Mouse (Mus musculus) liver, embryonic 12.5 days (tissue): ENCODE measurements at regions not wholly inside any gene's neighbourhood (a gene's known extent, or its start where the extent isn't known, plus 50 kb on each side); places are given as distances from the start of the nearest gene placed in this dataset.

ENCODE experiments used
- ATAC-seq: fragments of 200-750 bp; cut with Nextera tagmentation; 2 replicates; pipeline ENCODE4 v1.8.0; 2017; ENCODE audit warnings: moderate number of reproducible peaks, mild to moderate bottlenecking, moderate library complexity
- H3K27ac ChIP-seq: fragments of 300-500 bp; sonication (generic); 2 replicates; pipeline ENCODE4 v1.5.1; 2016; ENCODE audit warnings: mild to moderate bottlenecking
- H3K27me3 ChIP-seq: fragments of 300-500 bp; sonication (generic); replicated peaks from 2 replicates; pipeline ENCODE4 v1.6.1; 2016; ENCODE audit warnings: mild to moderate bottlenecking, moderate library complexity
- H3K36me3 ChIP-seq: fragments of 300-500 bp; sonication (generic); 2 replicates; pipeline ENCODE4 v1.6.1; 2016; ENCODE audit warnings: mild to moderate bottlenecking, moderate library complexity
- H3K4me1 ChIP-seq: fragments of 300-500 bp; sonication (generic); 2 replicates; pipeline ENCODE4 v1.6.1; 2016
- H3K4me2 ChIP-seq: fragments of 300-500 bp; sonication (generic); 2 replicates; pipeline ENCODE4 v1.6.1; 2016; ENCODE audit warnings: mild to moderate bottlenecking, moderate library complexity
- H3K4me3 ChIP-seq: fragments of 300-500 bp; sonication (generic); 2 replicates; pipeline ENCODE4 v1.5.1; 2016; ENCODE audit warnings: mild to moderate bottlenecking, moderate library complexity
- H3K9ac ChIP-seq: fragments of 300-500 bp; sonication (generic); 2 replicates; pipeline ENCODE4 v1.6.1; 2016; ENCODE audit warnings: mild to moderate bottlenecking, moderate library complexity
- H3K9me3 ChIP-seq: fragments of 300-500 bp; sonication (generic); replicated peaks from 2 replicates; pipeline ENCODE4 v1.6.1; 2016; ENCODE audit warnings: mild to moderate bottlenecking, moderate library complexity
- WGBS: fragments of 180-500 bp; shearing (Covaris S2); methylation state at CpG from one replicate; pipeline ENCODE4 v1.1.7; 2016; ENCODE audit not compliant: insufficient replicate concordance; 5-methylcytosine and 5-hydroxymethylcytosine counted together

DNA sequence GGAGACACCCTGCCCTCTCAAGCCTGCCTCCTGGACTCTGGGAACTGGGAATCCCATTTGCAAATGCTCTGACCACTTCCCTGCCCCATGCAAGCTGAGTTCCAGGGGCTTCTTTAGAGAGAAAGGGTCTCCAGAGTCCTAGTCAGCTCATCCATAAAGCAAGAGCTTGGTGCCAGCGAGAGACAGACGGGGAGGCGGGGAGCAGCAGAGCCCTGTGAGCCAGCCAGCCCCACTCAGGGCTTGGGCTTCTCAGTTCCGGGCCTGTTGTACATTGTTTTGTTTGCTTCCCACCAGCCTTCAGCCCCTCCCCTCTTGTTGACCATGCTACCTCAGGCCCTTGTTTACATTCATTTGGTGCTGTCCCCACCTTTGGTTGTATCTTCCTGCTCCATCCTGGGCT, 143.9 kb upstream of the Thy1 start:
- ATAC-seq: no peak
- H3K4me1 ChIP-seq: peaks cover 5% of the 10 kb centered on the region; the same call in 1 of the 2 replicates
- no peaks in the 10 kb centered on the region for H3K36me3 ChIP-seq
- H3K4me3 ChIP-seq: no peak overlapping the region
- H3K4me2 ChIP-seq: no peak overlapping the region
- no peak overlapping the region for H3K9ac ChIP-seq
- no peak overlapping the region for H3K27ac ChIP-seq
- WGBS: 42% methylated on average over 4 of the region's 4 CpGs
- 0 out of 2 replicates have a peak, but pooled peaks cover 2% of the 10 kb centered on the region for H3K27me3 ChIP-seq
- no peaks in the 10 kb centered on the region for H3K9me3 ChIP-seq

DNA sequence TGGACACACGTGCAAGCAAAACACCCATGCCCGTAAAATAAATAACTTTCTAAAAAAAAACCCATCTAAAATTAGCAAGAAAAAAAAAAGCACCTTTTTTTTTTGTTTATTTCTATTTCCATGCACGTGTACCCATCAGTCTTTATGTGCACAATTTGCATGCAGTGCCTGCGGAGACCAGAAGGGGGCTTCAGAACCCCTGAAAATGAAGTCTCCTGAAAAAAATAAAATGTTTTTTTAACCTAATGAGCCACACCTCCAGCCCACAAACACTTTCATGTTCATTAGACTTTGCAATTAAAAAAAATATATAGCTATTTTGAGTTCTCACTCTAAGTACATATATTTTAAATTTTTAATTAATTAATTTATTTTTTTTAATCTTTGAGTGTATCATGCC, 134.9 kb upstream of the Thy1 start:
- Histone ChIP-seq H3K36me3 (no peaks in the 10 kb centered on the region), H3K27ac (no peak overlapping the region), H3K9ac (no peak overlapping the region), H3K4me1 (peaks cover 7% of the 10 kb centered on the region; the same call in 1 of the 2 replicates), H3K4me2 (no peak overlapping the region), H3K9me3 (no peaks in the 10 kb centered on the region), H3K27me3 (0 out of 2 replicates have a peak, but pooled peaks cover 4% of the 10 kb centered on the region), H3K4me3 (no peak overlapping the region)
- no peak for ATAC-seq
- 68% methylated on average over 4 of the region's 4 CpGs for WGBS

DNA sequence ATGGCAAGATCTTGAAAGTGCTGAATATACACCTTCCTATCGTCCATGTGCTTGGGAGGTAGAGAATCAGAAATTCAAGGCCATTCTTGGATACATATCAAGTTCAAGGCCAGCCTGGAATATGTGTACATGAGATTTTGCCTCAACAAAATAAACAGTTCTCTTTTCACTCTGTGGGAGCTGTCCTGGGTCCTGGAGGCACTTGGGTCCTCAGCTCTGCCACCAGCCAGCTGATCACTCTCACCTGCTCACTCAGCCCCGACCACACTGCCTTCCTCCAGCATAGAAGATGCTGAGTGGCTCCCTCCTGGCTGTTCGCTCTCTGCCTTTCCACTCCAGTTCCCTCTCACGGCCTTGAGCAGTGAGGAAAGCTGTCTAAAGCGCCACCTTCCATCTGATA, 128.2 kb upstream of the Thy1 start:
- Histone ChIP-seq H3K4me2 (no peak overlapping the region), H3K36me3 (no peaks in the 10 kb centered on the region), H3K4me1 (no peaks in the 10 kb centered on the region), H3K9me3 (no peaks in the 10 kb centered on the region), H3K27ac (no peak overlapping the region), H3K9ac (no peak overlapping the region), H3K27me3 (peaks cover 28% of the 10 kb centered on the region), H3K4me3 (no peak overlapping the region)
- WGBS: 43% methylated on average over 5 of the region's 5 CpGs
- ATAC-seq: no peak

DNA sequence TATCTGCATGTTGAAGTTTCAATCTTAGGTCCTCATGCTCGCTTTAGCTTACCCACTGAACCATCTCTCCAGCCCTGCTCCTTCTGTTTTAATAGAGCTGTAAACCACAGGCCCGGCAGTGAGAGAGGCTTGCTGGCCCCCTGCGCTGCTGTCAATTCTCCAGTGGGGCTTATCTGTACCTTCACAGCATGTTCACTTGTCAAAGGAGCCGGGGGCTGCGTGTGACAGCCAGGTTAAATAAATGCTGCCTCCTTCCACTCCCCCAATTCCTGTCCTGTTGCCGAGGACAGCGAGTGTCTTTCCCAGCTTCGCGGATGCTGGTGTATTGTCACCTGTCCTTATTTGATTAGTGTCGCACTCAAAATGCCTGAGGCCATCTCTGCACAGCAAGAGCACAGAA, 125.7 kb upstream of the Thy1 start:
- no peak overlapping the region for H3K27ac ChIP-seq
- H3K9me3 ChIP-seq: no peaks in the 10 kb centered on the region
- WGBS: 21% methylated on average over 10 of the region's 10 CpGs
- peaks cover 44% of the 10 kb centered on the region for H3K27me3 ChIP-seq
- no peaks in the 10 kb centered on the region for H3K4me1 ChIP-seq
- H3K4me3 ChIP-seq: no peak overlapping the region
- no peak for ATAC-seq
- H3K4me2 ChIP-seq: no peak overlapping the region
- no peak overlapping the region for H3K9ac ChIP-seq
- no peaks in the 10 kb centered on the region for H3K36me3 ChIP-seq

DNA sequence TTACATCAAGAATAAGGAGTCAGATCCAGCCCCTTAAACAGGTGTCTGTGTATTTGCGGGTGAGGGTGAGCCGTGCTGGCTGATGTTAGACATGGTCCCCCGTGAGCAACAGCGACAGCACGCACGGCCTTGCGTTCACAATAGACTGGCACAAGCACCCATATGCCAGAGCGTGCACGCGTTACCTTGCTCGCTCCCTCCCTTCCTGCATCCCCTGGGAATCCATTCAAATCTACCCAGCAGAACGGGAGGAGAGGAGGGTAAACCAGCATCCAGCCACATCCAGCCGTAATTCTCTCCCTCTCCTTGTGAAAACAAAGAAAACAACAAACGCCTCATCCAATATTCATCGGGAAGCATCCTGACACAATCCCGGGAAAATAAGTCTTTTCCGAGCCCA, 124.2 kb upstream of the Thy1 start:
- no peak overlapping the region for H3K9ac ChIP-seq
- H3K36me3 ChIP-seq: no peaks in the 10 kb centered on the region
- no peak overlapping the region for H3K4me3 ChIP-seq
- no peaks in the 10 kb centered on the region for H3K9me3 ChIP-seq
- no peak overlapping the region for H3K27ac ChIP-seq
- WGBS: 61% methylated on average over 17 of the region's 17 CpGs
- H3K27me3 ChIP-seq: peaks cover 57% of the 10 kb centered on the region
- no peak for ATAC-seq
- H3K4me1 ChIP-seq: no peaks in the 10 kb centered on the region
- no peak overlapping the region for H3K4me2 ChIP-seq

DNA sequence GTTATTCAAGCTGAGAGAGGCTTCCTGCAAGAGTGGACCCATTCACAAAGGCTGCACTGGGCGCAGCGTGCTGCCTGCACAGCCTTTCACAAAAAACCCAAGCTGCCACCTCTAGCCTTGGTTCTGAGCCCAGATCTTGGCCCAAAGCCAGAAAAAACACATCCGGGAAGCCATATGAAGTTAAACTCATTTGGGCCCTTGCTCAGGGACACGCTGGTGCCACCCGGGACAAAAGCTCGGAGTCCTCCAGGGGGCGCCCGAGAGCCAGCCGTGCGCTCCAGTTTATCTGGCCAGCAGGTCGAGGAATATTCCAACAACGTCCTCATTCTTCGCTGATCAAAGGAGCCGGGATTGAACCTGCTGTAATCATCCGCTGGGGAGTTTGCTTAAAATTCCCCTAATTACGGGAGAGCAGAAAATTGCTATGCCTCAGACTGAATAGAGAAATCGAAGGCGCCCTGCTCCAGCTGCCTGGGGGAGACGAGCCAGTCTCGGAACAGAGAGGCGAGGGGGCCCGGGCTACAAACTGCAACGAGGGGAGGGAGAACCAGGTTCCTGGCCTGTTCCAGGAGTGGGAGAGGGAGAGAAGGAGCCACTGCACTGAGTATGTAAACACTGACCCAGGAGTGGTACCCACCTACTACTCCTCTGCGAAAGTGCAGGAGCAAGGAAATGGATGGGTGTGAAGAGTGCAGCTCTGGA, 123.0 kb upstream of the Thy1 start:
- Histone ChIP-seq H3K27me3 (peaks cover 57% of the 10 kb centered on the region), H3K9me3 (no peaks in the 10 kb centered on the region), H3K27ac (no peak overlapping the region), H3K4me3 (no peak overlapping the region), H3K9ac (no peak overlapping the region), H3K36me3 (no peaks in the 10 kb centered on the region), H3K4me1 (no peaks in the 10 kb centered on the region), H3K4me2 (no peak overlapping the region)
- 17% methylated on average over 24 of the region's 24 CpGs for WGBS
- ATAC-seq: no peak

DNA sequence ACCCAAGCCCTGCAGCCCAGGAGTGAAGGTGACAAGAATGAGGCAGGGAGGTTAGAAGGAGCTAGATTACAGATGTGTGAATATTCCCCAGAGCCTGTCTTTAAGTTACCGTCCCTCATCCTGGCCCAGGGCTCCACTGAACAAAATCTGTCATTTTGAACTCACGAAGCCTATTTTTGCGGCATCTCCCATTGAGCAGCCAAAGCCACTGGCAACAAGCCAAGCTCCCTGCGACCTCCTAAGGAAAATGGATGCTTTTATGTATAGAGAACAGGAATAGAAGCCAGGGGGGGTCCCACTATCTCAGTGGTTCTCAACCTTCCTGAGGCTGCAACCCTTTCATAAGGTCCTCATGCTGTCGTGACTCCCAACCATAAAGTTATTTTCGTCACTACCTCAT, 121.0 kb upstream of the Thy1 start:
- Histone ChIP-seq H3K27ac (no peak overlapping the region), H3K4me1 (no peaks in the 10 kb centered on the region), H3K9me3 (0 out of 2 replicates have a peak, but pooled peaks cover 3% of the 10 kb centered on the region), H3K27me3 (peaks cover 52% of the 10 kb centered on the region), H3K4me2 (no peak overlapping the region), H3K9ac (no peak overlapping the region), H3K4me3 (no peak overlapping the region), H3K36me3 (no peaks in the 10 kb centered on the region)
- 59% methylated on average over 6 of the region's 6 CpGs for WGBS
- no peak for ATAC-seq

DNA sequence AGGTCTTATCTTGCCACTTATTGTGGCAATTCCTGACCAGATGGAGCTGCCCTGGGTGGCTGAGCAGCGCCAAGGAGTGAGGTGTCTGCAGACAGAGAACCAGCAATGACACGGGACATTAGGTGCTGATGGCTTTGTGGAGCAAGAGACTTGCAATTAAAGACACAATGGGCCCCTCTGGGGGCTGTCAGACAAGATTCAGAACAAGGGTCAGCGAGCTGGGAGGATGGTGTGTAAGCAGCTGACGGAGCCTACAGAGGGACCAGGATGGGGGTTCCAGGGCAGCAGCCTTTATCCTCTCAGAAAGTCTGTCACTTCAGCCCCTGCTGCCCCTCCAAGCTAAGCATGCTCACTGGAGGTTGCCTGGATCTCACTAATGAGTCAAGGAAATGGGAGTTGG, 120.1 kb upstream of the Thy1 start:
- Histone ChIP-seq H3K4me2 (no peak overlapping the region), H3K27ac (no peak overlapping the region), H3K4me3 (no peak overlapping the region), H3K9me3 (peaks cover 3% of the 10 kb centered on the region; the same call in 1 of the 2 replicates), H3K27me3 (peaks cover 43% of the 10 kb centered on the region), H3K4me1 (no peaks in the 10 kb centered on the region), H3K36me3 (no peaks in the 10 kb centered on the region), H3K9ac (no peak overlapping the region)
- WGBS: 31% methylated on average over 4 of the region's 4 CpGs
- no peak for ATAC-seq

DNA sequence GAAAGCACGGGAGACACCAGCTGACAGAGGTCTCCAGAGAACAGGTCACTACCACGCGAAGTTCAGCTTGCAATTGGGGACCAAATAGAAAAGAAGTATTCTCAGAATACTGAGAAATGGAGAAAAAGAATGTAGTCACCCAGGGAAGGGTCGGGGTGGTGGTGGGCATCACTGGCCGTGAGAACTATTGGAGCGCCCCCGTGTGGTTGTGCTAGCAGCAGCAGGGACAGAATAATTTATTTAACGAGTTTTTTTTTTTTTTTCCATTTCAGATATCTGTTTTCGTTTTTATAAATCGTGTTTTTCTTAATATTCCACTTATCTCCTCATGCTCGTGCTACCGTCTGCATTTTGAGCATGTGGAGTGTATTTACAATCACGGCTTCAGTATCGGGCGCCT, 118.4 kb upstream of the Thy1 start:
- no peaks in the 10 kb centered on the region for H3K4me1 ChIP-seq
- WGBS: 33% methylated on average over 15 of the region's 15 CpGs
- no peak overlapping the region for H3K4me3 ChIP-seq
- H3K36me3 ChIP-seq: no peaks in the 10 kb centered on the region
- H3K9ac ChIP-seq: no peak overlapping the region
- no peak for ATAC-seq
- no peak overlapping the region for H3K4me2 ChIP-seq
- H3K27me3 ChIP-seq: peaks cover 31% of the 10 kb centered on the region
- H3K27ac ChIP-seq: no peak overlapping the region
- H3K9me3 ChIP-seq: peaks cover 3% of the 10 kb centered on the region; the same call in 1 of the 2 replicates

DNA sequence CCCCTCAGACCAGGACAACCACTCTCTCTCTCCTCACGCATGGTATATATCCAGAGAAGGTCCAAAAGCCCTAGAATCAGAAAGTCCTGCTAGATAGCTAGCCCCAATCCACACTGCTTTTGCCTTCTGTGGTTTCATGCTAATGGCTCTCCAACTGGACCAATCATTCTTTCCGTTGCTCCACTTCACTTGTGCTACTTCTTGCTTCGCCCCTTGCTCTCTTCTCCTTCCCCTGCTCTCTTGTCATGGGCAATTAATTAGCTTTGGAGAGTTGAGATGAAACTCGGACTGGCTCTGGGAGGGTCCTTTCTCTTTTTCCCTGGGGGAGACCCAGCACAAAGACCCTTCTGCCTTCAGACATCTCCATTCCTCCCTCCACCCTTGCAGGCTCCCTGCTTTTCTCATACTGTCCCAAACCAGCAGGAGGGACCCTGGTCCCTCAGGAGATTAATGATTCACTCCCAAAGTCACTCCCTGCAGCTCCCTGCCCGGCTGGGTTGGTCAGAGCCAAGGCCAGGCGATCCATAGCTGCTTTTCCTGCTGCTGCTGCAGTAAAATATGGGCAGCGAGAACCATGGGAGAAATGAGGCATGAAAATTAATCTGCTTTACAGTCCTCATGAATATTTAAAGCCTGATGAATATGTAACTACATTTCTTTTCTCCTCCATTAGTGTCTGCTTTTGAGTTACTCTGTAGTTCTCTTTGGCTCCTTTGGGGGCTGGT, 113.7 kb upstream of the Thy1 start:
- Histone ChIP-seq H3K9me3 (peaks cover 3% of the 10 kb centered on the region; the same call in 1 of the 2 replicates), H3K4me1 (peaks cover 2% of the 10 kb centered on the region; the same call in 1 of the 2 replicates), H3K27ac (no peak overlapping the region), H3K4me3 (no peak overlapping the region), H3K27me3 (no peaks in the 10 kb centered on the region), H3K9ac (no peak overlapping the region), H3K4me2 (no peak overlapping the region), H3K36me3 (no peaks in the 10 kb centered on the region)
- no peak; the same call in 1 of the 2 replicates for ATAC-seq
- WGBS: 32% methylated on average over 7 of the region's 7 CpGs

DNA sequence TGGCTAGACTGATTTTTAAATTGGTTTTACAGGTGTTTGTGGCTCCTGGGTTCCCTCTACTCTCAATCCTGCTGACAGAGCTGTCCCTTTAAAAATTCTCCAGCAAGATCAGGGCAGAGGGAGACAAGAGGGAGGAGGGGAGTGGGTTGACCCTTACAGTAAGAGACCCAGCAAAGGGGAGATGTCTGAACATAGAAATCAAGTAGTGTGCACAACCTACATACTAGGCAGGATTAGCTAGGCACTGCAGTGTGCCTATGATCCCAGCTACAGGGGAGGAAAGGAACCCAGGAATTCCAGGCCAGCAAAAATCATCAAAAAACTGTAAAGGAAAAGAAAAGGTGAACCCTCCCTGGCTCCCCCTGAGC, 113.2 kb upstream of the Thy1 start:
- Histone ChIP-seq H3K9ac (no peak overlapping the region), H3K36me3 (no peaks in the 10 kb centered on the region), H3K4me2 (no peak overlapping the region), H3K4me1 (peaks cover 3% of the 10 kb centered on the region; the same call in 1 of the 2 replicates), H3K9me3 (peaks cover 3% of the 10 kb centered on the region; the same call in 1 of the 2 replicates), H3K4me3 (no peak overlapping the region), H3K27ac (no peak overlapping the region), H3K27me3 (no peaks in the 10 kb centered on the region)
- ATAC-seq: no peak

DNA sequence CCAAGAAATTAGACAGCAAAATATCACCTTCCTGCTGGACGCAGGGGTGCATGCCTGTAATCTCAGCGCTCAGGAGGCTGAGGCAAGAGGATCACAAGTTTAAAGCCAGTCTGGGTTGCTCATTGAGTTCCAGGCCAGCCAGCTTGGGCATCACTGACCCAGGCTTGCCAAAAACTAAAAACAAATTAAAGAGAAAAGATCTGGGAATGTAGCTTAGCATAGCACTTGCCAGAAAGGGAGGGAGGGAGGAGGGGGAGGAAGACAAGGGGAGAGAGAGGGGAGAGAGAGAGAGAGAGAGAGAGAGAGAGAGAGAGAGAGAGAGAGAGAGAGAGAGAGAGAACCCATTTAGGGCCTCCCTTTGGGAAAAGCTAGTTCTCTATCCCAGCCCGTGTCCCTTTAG, 112.7 kb upstream of the Thy1 start:
- 57% methylated on average over 3 of the region's 3 CpGs for WGBS
- Histone ChIP-seq H3K27ac (no peak overlapping the region), H3K36me3 (no peaks in the 10 kb centered on the region), H3K27me3 (no peaks in the 10 kb centered on the region), H3K4me1 (peaks cover 3% of the 10 kb centered on the region; the same call in 1 of the 2 replicates), H3K9ac (no peak overlapping the region), H3K9me3 (peaks cover 3% of the 10 kb centered on the region; the same call in 1 of the 2 replicates), H3K4me3 (no peak overlapping the region), H3K4me2 (no peak overlapping the region)
- no peak for ATAC-seq
